Mouse (Mus musculus) erythroblast, embryonic 14.5 days (primary cell): ENCODE measurements around the gene Nmnat3. TPM values are rescaled to one million over a fixed set of nuclear protein-coding genes. Genes with fewer than 3 reads are reported as not detected.

Experiments
- H3K27me3 ChIP-seq: 2 replicates; pipeline ENCODE4 v1.6.1; 2012; ENCODE audit warnings: inconsistent platforms; ENCODE audit not compliant: control insufficient read depth
- H3K36me3 ChIP-seq: 2 replicates; pipeline ENCODE4 v1.6.1; 2012; ENCODE audit warnings: mild to moderate bottlenecking, inconsistent platforms; ENCODE audit not compliant: control insufficient read depth
- H3K4me1 ChIP-seq: 2 replicates; pipeline ENCODE4 v1.6.1; 2012; ENCODE audit warnings: inconsistent platforms; ENCODE audit not compliant: control insufficient read depth
- H3K4me3 ChIP-seq: replicated peaks from 2 replicates; pipeline ENCODE3; 2012; ENCODE audit warnings: moderate library complexity, mild to moderate bottlenecking, inconsistent platforms
- H3K9me3 ChIP-seq: 2 replicates; pipeline ENCODE4 v1.6.1; 2012; ENCODE audit warnings: low read length, inconsistent platforms, mixed read lengths; ENCODE audit not compliant: control insufficient read depth
- GATA1 ChIP-seq: IDR thresholded peaks from 2 replicates; pipeline ENCODE4 v1.6.1; 2012; ENCODE audit warnings: low read length, inconsistent platforms, mixed read lengths
- TAL1 ChIP-seq: IDR thresholded peaks from 3 replicates; pipeline ENCODE4 v1.6.1; 2012; ENCODE audit warnings: low read length, inconsistent platforms, mixed read lengths
- polyA plus RNA-seq: library from polyadenylated mRNA; stranded (reverse); fragments of >175 nt; gene quantifications from 2 replicates; pipeline ENCODE4 v1.2.3, GENCODE M21; 2012

The Nmnat3 gene
- polyA plus RNA-seq, 1 experiment, result 7.2 TPM

GRCm38 (mm10) chr9:98299235-98299634, 12.0 kb downstream of the Nmnat3 start:
- Histone ChIP-seq H3K4me1 (peaks cover 78% of the 10 kb centered on the region), H3K9me3 (no peaks in the 10 kb centered on the region), H3K4me3 (peak overlapping the region; percentile 67), H3K27me3 (peaks cover under 1% of the 10 kb centered on the region; the same call in 1 of the 2 replicates), H3K36me3 (peaks cover 64% of the 10 kb centered on the region)
- TF ChIP-seq TAL1, result peak; percentile 75
- TF ChIP-seq GATA1, result peak; percentile 85

- Histone ChIP-seq H3K9me3 (no peaks in the 10 kb centered on the region), H3K36me3 (peaks cover 77% of the 10 kb centered on the region), H3K4me3 (peak overlapping the region; percentile 33), H3K4me1 (peaks cover 83% of the 10 kb centered on the region), H3K27me3 (no peaks in the 10 kb centered on the region)
- TF ChIP-seq GATA1, result no peak
- TF ChIP-seq TAL1, result no peak
These were observed 13.3 kb downstream of the Nmnat3 start for GRCm38 (mm10) chr9:98300582-98300981.

- TF ChIP-seq TAL1 (no peak), GATA1 (no peak)
- H3K4me1 ChIP-seq, result peaks cover 85% of the 10 kb centered on the region
- H3K36me3 ChIP-seq, result peaks cover 100% of the 10 kb centered on the region
These were observed 19.8 kb downstream of the Nmnat3 start for GRCm38 (mm10) chr9:98307011-98307410.

GRCm38 (mm10) chr9:98311316-98311965, 24.2 kb downstream of the Nmnat3 start:
- Histone ChIP-seq H3K36me3 (peaks cover 95% of the 10 kb centered on the region), H3K9me3 (peaks cover 4% of the 10 kb centered on the region), H3K27me3 (no peaks in the 10 kb centered on the region), H3K4me1 (peaks cover 85% of the 10 kb centered on the region), H3K4me3 (no peak overlapping the region)
- TF ChIP-seq GATA1 (no peak), TAL1 (no peak)

More at GRCm38 (mm10) chr9:98307011-98307410, 19.8 kb downstream of the Nmnat3 start:
- H3K9me3 ChIP-seq, result peaks cover 4% of the 10 kb centered on the region
- no peak overlapping the region for H3K4me3 ChIP-seq
- H3K27me3 ChIP-seq, result no peaks in the 10 kb centered on the region

DNA sequence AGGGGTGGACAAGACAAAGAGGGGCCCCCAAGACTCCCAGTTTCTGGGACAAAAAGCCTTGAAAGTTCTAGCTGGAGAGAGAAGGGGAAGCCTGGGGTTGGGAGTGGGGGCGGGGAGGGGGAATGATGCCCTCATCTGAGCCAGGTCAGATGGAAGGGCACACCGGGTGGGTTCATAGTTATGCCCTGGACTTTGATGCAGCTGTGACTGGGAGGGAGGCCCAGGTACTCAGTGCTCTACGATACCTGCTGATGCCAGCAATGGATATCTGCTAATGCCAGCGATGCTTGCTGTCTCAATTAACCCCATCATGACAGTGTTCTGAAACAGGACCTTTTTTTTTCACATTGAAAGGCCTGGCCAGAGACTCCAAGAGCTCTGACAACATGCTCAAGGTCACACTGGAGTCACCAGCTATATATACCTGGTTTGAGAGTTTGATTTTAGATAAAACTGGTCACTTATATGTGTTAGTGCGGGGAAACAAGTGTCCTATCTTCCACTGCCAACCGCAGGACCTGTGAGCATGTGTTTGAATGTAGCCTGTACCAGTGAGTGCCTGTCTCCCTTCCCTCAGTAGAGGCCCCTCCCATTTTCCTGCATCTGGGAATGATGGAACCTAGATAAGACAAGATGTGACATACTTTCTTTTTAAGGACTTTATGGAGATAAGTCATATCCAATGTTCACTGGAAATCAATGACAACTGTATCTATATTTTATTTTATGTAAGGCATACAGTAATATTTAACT, 25.6 kb downstream of the Nmnat3 start:
- peaks cover 4% of the 10 kb centered on the region for H3K9me3 ChIP-seq
- H3K27me3 ChIP-seq, result no peaks in the 10 kb centered on the region
- TF ChIP-seq GATA1, result 0 out of 2 replicates have a peak, but pooled peaks have one; percentile 17
- TF ChIP-seq TAL1, result no peak
- peak overlapping the region; percentile 24 for H3K4me3 ChIP-seq
- peaks cover 95% of the 10 kb centered on the region for H3K36me3 ChIP-seq
- peaks cover 86% of the 10 kb centered on the region for H3K4me1 ChIP-seq

DNA sequence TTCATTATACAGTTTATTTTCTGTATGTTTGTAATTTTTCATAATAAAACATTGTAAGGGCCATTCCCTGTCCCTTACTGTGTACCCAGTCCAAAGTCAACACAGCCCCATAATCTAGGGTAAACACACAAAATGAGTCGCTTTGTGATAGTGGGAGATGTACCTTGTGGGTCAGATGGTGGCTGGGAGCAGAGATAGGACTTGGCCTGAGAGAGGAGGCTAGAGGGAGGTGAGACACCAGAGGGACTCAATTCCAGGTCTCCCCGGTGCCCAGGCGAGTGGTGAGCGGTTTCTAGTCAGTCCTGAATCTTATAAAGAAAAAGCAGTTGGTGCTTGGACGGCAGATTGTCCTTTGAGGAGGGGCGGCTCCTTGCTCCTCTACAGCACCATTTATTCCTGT, 26.4 kb downstream of the Nmnat3 start:
- TF ChIP-seq TAL1 (peak; percentile 79), GATA1 (peak; percentile 74)
- Histone ChIP-seq H3K36me3 (peaks cover 94% of the 10 kb centered on the region), H3K4me1 (peaks cover 84% of the 10 kb centered on the region), H3K9me3 (peaks cover 4% of the 10 kb centered on the region), H3K4me3 (peak overlapping the region; percentile 55), H3K27me3 (no peaks in the 10 kb centered on the region)

DNA sequence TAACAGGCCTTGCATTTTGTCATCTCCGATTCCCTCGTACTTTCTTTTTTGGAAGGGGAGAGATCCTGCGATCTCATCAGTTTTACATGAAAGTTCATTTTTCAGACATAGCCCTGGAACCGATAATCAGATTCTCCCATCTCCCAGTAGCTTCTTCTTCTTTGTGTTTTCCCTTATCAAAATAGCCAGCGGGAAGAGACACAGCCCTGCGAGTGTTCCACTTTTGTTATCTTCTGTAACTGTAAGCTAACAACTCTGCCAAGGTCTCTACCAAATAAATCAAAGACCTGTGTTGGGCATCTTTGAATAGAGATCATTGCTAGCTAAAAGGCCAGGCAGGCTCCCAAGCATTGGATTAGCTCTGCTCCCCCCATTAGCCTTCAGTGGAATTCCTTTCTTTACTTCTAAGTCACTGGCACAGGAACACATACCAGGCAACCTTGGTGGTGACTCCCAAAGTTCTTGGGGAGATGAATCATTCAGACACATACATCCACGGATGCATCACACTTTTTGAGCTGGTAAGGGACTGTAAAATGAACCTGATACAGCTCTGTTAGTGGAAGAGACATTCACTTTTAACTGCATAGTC, 26.9 kb downstream of the Nmnat3 start:
- peaks cover 89% of the 10 kb centered on the region for H3K4me1 ChIP-seq
- H3K27me3 ChIP-seq, result no peaks in the 10 kb centered on the region
- H3K9me3 ChIP-seq, result peaks cover 4% of the 10 kb centered on the region
- TF ChIP-seq TAL1 (peak; percentile 28; the same call in 1 of the 3 replicates), GATA1 (peak; percentile 51)
- H3K36me3 ChIP-seq, result peaks cover 94% of the 10 kb centered on the region
- peak overlapping the region; percentile 55 for H3K4me3 ChIP-seq

DNA sequence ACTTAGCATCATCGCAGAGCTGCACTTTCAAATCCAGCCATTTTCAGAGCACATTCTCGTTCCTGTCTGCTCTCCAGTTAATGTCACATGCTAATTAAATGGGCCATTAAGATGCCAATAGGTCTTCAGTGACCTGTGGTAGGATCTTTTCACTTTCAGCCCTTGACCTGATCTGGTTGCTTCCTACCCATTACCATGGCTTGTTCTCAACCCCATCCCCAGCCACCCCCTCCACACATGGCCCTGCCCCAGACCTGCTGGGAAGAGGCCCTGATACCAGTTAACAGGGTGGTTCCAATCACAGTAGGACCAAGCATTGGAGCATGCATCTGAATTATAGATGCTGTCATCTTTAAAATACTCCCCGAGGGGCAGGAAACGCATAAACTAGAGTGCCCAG, 30.7 kb downstream of the Nmnat3 start:
- H3K4me3 ChIP-seq, result no peak overlapping the region
- peaks cover 69% of the 10 kb centered on the region for H3K4me1 ChIP-seq
- peaks cover 12% of the 10 kb centered on the region for H3K9me3 ChIP-seq
- TF ChIP-seq TAL1, result no peak
- TF ChIP-seq GATA1, result no peak
- H3K36me3 ChIP-seq, result peaks cover 91% of the 10 kb centered on the region
- no peaks in the 10 kb centered on the region for H3K27me3 ChIP-seq

GRCm38 (mm10) chr9:98318875-98319274, 31.6 kb downstream of the Nmnat3 start:
- H3K4me3 ChIP-seq, result no peak overlapping the region
- peaks cover 12% of the 10 kb centered on the region for H3K9me3 ChIP-seq
- peaks cover 95% of the 10 kb centered on the region for H3K36me3 ChIP-seq
- H3K27me3 ChIP-seq, result no peaks in the 10 kb centered on the region
- H3K4me1 ChIP-seq, result peaks cover 63% of the 10 kb centered on the region
- no peak for TF ChIP-seq TAL1
- no peak for TF ChIP-seq GATA1
